Comparison of ENCODE assay signal across 20 mouse cellular contexts in the genomic region with DNA sequence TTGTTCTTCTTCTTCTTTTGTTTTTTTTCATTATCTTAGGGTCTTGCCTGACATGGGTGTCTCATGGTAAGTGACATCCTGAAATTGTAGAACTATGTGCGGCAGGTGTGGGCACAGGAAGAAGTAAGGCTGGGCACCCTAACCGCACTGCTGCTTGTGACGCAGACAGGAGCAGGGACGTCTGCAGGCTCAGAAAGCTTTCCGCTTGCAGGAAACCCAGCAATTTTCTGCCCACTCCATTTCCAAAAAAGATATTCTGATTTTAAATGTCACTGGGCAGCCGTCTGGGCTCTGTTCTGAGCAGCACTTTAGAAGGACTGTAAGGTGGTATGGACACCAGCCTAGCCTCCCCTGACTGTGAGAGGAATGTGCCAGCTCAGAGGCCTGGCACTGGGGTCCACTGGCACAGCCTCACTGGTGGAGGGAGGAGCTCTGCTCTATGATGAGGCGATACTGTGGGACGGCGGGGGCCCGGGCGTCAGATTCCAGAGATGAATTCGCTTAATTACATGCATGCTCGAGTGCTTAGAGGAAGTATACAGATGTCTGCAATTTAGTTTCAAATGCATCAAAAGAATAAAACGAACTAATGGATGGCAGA.
DNase-seq lines count a peak whose midpoint lies in the region; ATAC-seq and TF ChIP-seq lines count a peak whose summit lies in the region.
"Had no signal": no experiment of that assay in that cellular context is flagged by ENCODE, and none has a peak within 500 bp of the region (broad histone marks: within the 10 kb centered on the region; RNA-seq: fewer than 3 reads in every experiment).

No protein-coding gene starts in this region.

- H3K4me2 ChIP-seq in intestine, embryonic 16.5 days (ENCODE audit: low read depth, low read length), result no peak overlapping the region
- H3K4me2 ChIP-seq: heart, embryonic 11.5 days; limb, embryonic 12.5 days; liver, embryonic 13.5 days; lung, embryonic 15.5 days had no signal

- 87% methylated on average over 14 of the region's 14 CpGs for WGBS in intestine, embryonic 16.5 days

- DNase-seq in frontal cortex, postnatal 25 days (ENCODE audit: low spot score in 2 of 2), result peak; percentile 11 to 22
- no peak for DNase-seq in frontal cortex, postnatal 10 days (ENCODE audit: low spot score in 2 of 2)
- DNase-seq in Muller cell, postnatal 12 days (ENCODE audit: inconsistent ontology term), result peak; percentile 77
- DNase-seq in brain, embryonic 14.5 days (ENCODE audit: low read depth), result peak; percentile 64
- DNase-seq in left cerebral cortex, adult 8-10 months (ENCODE audit: low spot score in 2 of 2), result peak; percentile 33 to 45
- no peak for DNase-seq in adrenal gland, postnatal 14 days
- no peak for DNase-seq in thymus, postnatal 25 days
- DNase-seq: gastrocnemius, postnatal 36 days; heart, postnatal 14 days; kidney, adult 18-20 months; kidney, postnatal 10 days; liver, embryonic 13.5 days; midbrain, embryonic 14.5 days had no signal

- no peak for ATAC-seq in intestine, embryonic 16.5 days
- ATAC-seq: hindbrain, embryonic 16.5 days had no signal

- H3K9me3 ChIP-seq in intestine, embryonic 16.5 days (ENCODE audit: control insufficient read depth, low read length), result no peaks in the 10 kb centered on the region
- H3K9me3 ChIP-seq: G1E; limb, embryonic 12.5 days; liver, embryonic 13.5 days; lung, embryonic 15.5 days had no signal

- H3K27me3 ChIP-seq in intestine, embryonic 16.5 days (replicated peaks; ENCODE audit: control insufficient read depth, insufficient read depth, low read length), result no peaks in the 10 kb centered on the region
- H3K27me3 ChIP-seq: limb, embryonic 12.5 days; liver, embryonic 13.5 days; lung, embryonic 15.5 days had no signal

- H3K36me3 ChIP-seq in intestine, embryonic 16.5 days (ENCODE audit: control insufficient read depth, insufficient read depth, low read length), result no peaks in the 10 kb centered on the region

- TF ChIP-seq CTCF in brain, embryonic 14.5 days (IDR thresholded peaks at IDR 0.05; ENCODE audit: borderline replicate concordance, extremely low read depth, insufficient read depth, insufficient read length), result no peak

- no peak overlapping the region for H3K27ac ChIP-seq in intestine, embryonic 16.5 days (ENCODE audit: low read length)
- H3K27ac ChIP-seq: limb, embryonic 12.5 days; liver, embryonic 13.5 days; lung, embryonic 15.5 days had no signal

- no peaks in the 10 kb centered on the region for H3K4me1 ChIP-seq in intestine, embryonic 16.5 days (ENCODE audit: control insufficient read depth, insufficient read depth, low read length)
- H3K4me1 ChIP-seq: liver, embryonic 13.5 days; lung, embryonic 15.5 days had no signal

- no peak overlapping the region for H3K9ac ChIP-seq in intestine, embryonic 16.5 days (ENCODE audit: low read depth, low read length)
- H3K9ac ChIP-seq: limb, embryonic 12.5 days; liver, embryonic 13.5 days; lung, embryonic 15.5 days had no signal

- no peak for TF ChIP-seq POLR2A in brain, embryonic 14.5 days (IDR thresholded peaks at IDR 0.05; ENCODE audit: borderline replicate concordance, extremely low read depth, insufficient read depth, insufficient read length, poor library complexity, severe bottlenecking)

- H3K4me3 ChIP-seq in intestine, embryonic 16.5 days (ENCODE audit: low read length), result no peak overlapping the region
- H3K4me3 ChIP-seq: limb, embryonic 12.5 days; liver, embryonic 13.5 days; lung, embryonic 15.5 days; myocyte had no signal

Comparison
In these comparisons a context has a peak if more than half of its experiments do, and no peak if none do; other contexts are left out.
1. DNase-seq: peak in frontal cortex, postnatal 25 days (2 of 2), Muller cell, postnatal 12 days (single experiment), brain, embryonic 14.5 days (single experiment) and left cerebral cortex, adult 8-10 months (2 of 2); none in frontal cortex, postnatal 10 days (0 of 2), adrenal gland, postnatal 14 days (single experiment) and thymus, postnatal 25 days (single experiment).